Mouse (Mus musculus) layer of hippocampus, adult 9-10 months (tissue): ENCODE measurements around the gene Ap1m1.

ENCODE experiments used
- DNase-seq: peaks from one replicate; pipeline ENCODE4 v3.0.0; 2022; ENCODE audit warnings: low spot score

Gene Ap1m1

DNA sequence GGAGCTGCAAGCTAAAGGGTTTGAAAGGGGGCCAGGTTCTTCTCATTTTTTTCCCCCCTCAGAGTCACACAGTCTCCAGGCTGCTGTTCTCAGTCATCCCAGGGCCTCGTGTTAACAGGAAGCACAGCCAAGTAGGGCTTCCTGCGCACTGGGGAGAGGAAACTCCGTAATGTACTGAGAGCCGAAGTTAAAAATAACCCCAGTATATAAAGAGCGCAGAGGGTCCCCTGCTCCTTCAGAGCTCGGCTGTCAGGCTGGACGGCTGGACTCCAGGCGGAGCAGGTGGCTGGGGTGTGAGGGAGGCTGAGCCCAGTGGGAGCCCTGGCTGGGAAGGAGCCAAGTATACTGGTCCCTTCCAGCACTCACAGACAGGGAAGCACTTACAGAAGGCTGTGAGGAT lies 55.9 kb downstream of the Ap1m1 start:
- peak; percentile 45 for DNase-seq

GRCm38 (mm10) chr8:72296561-72296960 lies 56.7 kb downstream of the Ap1m1 start:
- no peak for DNase-seq

DNA sequence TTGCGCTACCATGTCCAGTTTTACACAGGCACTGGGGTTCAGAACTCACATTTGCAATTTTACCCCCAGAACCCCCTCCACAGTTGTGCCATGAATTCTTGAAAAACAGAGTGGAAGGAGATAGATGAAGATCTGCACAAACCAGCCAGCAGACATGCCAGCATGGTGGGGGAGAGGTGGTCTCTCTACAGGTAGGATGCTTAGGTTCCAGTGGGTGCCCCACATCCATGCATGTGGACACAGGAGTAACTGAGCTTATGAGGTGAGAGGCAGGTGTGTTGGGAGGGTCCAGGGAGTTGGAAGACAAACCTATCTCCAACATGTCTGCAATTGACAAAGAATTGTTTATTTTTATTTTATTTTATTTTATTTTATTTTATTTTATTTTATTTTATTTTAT lies 59.1 kb downstream of the Ap1m1 start:
- no peak for DNase-seq

DNA sequence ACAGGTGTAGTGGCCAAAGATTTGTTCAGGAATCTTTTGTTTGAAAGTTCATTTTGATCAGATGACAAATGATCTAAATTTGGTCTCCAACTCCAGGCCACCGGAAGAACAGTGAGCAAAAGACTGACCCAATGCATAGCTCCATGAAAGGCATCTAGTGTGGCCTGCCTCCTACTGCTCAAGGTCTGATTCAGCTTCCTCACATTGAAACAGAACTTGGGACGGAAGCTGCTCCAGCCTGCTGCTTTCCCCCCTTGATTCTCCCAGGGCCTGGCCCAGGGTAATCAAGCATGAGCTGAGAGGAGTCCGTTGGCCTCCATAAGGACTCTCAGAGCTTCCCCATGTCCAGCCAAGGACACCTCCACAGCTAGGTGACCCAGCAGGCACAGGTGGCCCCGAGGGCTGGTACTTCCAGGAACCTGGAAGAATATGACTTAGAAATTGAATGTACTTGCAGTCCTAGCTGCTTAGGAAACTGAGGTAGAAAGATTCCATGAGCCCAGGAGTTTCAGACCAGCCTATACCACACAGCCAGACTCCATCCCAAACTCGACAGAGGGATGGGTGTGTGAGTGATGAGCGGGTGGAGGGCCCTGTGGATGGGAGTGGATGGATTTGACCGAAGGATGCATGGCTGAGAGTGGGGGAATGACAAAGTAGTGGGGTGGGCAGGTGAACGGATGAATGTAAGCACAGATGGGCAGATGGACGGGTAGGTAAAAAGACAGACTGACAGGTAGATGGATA lies 61.0 kb downstream of the Ap1m1 start:
- no peak for DNase-seq

DNA sequence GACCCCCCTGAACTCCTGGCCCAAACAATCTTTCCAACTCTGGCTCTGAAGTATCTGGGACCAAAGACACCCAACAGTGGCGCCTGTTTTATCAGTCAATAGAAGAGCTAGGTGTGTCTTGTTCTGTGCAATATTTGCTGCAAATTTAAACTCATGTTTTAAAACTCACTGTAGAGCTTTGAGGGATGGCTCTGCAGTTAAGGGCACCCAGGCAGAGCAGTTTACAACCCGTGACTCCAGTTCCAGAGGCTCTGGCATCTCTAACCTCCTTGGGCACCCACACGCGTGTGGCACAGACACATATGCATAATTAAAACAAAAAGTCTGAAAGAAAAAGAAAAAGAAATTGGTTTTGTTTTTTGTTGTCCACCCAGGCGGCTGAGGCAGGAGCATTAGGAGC lies 61.7 kb downstream of the Ap1m1 start:
- DNase-seq: no peak

- no peak for DNase-seq
Measured at GRCm38 (mm10) chr8:72302986-72303612, 63.3 kb downstream of the Ap1m1 start.

GRCm38 (mm10) chr8:72303633-72304032 lies 63.8 kb downstream of the Ap1m1 start:
- no peak for DNase-seq

DNA sequence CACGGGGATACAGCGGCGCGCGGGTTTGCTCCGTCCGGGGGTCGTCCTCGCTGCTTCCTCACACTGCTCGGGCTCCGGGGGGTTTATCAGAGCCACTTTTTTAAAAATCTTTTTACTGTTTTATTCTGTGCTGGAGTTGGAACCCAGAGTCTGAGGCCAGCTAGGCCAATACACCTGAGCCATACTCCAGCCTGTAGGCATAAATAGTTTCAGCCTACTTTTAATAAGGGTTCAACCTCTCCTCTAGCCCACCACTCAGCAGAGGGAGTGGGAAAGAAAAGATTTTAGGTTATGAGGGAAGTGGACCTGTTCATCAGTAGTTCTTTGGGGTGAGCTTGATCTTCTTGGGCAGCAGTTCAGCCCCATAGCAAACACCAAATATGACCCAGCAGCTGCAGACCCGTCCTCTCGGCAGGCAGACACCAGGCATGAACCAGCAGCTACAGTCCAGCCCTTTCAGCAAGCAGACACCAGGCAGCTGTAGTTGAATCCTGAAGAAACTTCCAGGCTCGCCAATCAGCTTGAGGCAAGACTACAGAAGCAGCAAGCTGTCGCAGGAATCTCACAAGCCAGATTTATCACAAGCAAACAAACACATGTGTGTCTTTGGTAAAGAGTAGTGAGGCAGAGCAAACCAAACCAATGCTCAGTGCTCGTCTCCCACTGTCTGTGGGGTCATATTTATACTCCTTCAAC lies 65.5 kb downstream of the Ap1m1 start, which contains the start of gene Gm10282:
Gm10282 (minus strand) TSS at position 51 of the 696 bp plus-strand sequence.
- no peak for DNase-seq

DNA sequence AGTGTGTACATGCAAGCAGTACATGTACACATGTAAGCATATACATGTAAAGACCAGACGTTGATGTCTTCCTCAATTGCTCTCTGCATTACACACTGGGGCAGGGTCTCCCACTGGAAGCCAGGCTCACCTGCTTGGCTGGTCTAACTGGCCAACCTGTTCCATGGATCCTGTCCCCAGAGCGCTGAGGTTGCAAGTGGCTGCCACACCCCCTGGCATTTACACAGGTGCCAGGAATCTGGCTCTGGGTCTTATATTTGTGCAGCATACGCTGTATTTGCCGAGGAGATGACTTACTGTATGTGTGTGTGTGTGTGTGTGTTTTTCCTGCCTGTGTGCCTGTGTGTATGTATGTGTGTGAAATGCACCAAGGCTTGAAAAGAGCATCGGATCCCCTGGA lies 67.1 kb downstream of the Ap1m1 start:
- no peak for DNase-seq
